Mouse (Mus musculus) kidney, embryonic 14.5 days (tissue): Measurements from ENCODE around the gene Ms4a4d. TPM values are rescaled to one million over a fixed set of nuclear protein-coding genes. Genes with fewer than 3 reads are reported as not detected.
"Not testable (repeated sequence)": the region's sequence is repeated elsewhere in the genome, so short reads cannot be mapped to it uniquely, and the experiment has no call there.

ENCODE experiments used
- ATAC-seq: fragments of 200-750 bp; cut with Nextera tagmentation; 2 replicates; pipeline ENCODE4 v1.8.0; 2017; ENCODE audit warnings: moderate number of reproducible peaks, mild to moderate bottlenecking, moderate TSS enrichment, moderate library complexity; ENCODE audit not compliant: low FRiP score, low TSS enrichment
- H3K27ac ChIP-seq: fragments of 300-500 bp; sonication (generic); 2 replicates; pipeline ENCODE4 v1.5.1; 2014; ENCODE audit warnings: low read depth, mild to moderate bottlenecking, low read length, moderate library complexity, mixed read lengths
- H3K27me3 ChIP-seq: fragments of 300-500 bp; sonication (generic); 2 replicates; pipeline ENCODE4 v1.6.1; 2014; ENCODE audit warnings: mild to moderate bottlenecking, low read length; ENCODE audit not compliant: control insufficient read depth, insufficient read depth
- H3K36me3 ChIP-seq: fragments of 300-500 bp; sonication (generic); 2 replicates; pipeline ENCODE4 v1.6.1; 2014; ENCODE audit warnings: low read length, mixed read lengths; ENCODE audit not compliant: control insufficient read depth, insufficient read depth
- H3K4me1 ChIP-seq: fragments of 300-500 bp; sonication (generic); 2 replicates; pipeline ENCODE4 v1.6.1; 2014; ENCODE audit warnings: low read length, mixed read lengths; ENCODE audit not compliant: control insufficient read depth, insufficient read depth
- H3K4me2 ChIP-seq: fragments of 300-500 bp; sonication (generic); replicated peaks from 2 replicates; pipeline ENCODE4 v1.6.1; 2014; ENCODE audit warnings: low read depth, mild to moderate bottlenecking, low read length
- H3K4me3 ChIP-seq: fragments of 300-500 bp; sonication (generic); 2 replicates; pipeline ENCODE4 v1.5.1; 2014; ENCODE audit warnings: mild to moderate bottlenecking, low read length
- H3K9ac ChIP-seq: fragments of 300-500 bp; sonication (generic); 2 replicates; pipeline ENCODE4 v1.6.1; 2014; ENCODE audit warnings: low read depth, mild to moderate bottlenecking, low read length, moderate library complexity
- H3K9me3 ChIP-seq: fragments of 300-500 bp; sonication (generic); 2 replicates; pipeline ENCODE4 v1.6.1; 2016; ENCODE audit warnings: low read length; ENCODE audit not compliant: control insufficient read depth
- WGBS: fragments of 180-500 bp; shearing (Covaris S2); extraction: QIAGEN DNeasy Blood & Tissue Kit; methylation state at CpG from one replicate; pipeline ENCODE4 v1.1.7; 2014; 5-methylcytosine and 5-hydroxymethylcytosine counted together
- polyA plus RNA-seq: library from polyadenylated mRNA; unstranded; fragments of >200 nt; fragmentation: Nextera tagmentation; extraction: Ambion mirVana; gene quantifications from 2 replicates; pipeline ENCODE4 v1.2.1, GENCODE M21; 2014

Gene Ms4a4d
- polyA plus RNA-seq, 1 experiment from 2014 or later: 0.19 TPM

- H3K4me2 ChIP-seq, H3K27ac ChIP-seq, ATAC-seq, H3K9me3 ChIP-seq, H3K9ac ChIP-seq, H3K4me1 ChIP-seq, H3K4me3 ChIP-seq, H3K27me3 ChIP-seq, H3K36me3 ChIP-seq: not testable (repeated sequence)
- 71% methylated on average over 1 of the region's 1 CpGs for whole genome bisulfite sequencing
These were observed 3.7 kb downstream of the Ms4a4d start for GRCm38 (mm10) chr19:11540166-11540821.

- not testable (repeated sequence) for H3K4me3 ChIP-seq, H3K27ac ChIP-seq, ATAC-seq, H3K27me3 ChIP-seq, H3K9me3 ChIP-seq, H3K4me1 ChIP-seq, H3K9ac ChIP-seq, H3K4me2 ChIP-seq, H3K36me3 ChIP-seq
- 84% methylated on average over 2 of the region's 2 CpGs for WGBS
These were observed 7.8 kb downstream of the Ms4a4d start for GRCm38 (mm10) chr19:11544383-11544782.

- H3K4me2 ChIP-seq: no peak overlapping the region
- ATAC-seq: no peak
- H3K4me3 ChIP-seq: no peak overlapping the region
These were observed 11.3 kb downstream of the Ms4a4d start for GRCm38 (mm10) chr19:11547911-11548310.

GRCm38 (mm10) chr19:11554726-11555125 is 18.1 kb downstream of the Ms4a4d start:
- H3K36me3 ChIP-seq: no peaks in the 10 kb centered on the region
- no peaks in the 10 kb centered on the region for H3K9me3 ChIP-seq
- H3K4me2 ChIP-seq: no peak overlapping the region
- ATAC-seq: no peak
- no peak overlapping the region for H3K9ac ChIP-seq
- no peaks in the 10 kb centered on the region for H3K27me3 ChIP-seq
- H3K27ac ChIP-seq: no peak overlapping the region
- H3K4me3 ChIP-seq: no peak overlapping the region
- WGBS: 91% methylated on average over 5 of the region's 5 CpGs
- no peaks in the 10 kb centered on the region for H3K4me1 ChIP-seq

More at GRCm38 (mm10) chr19:11547911-11548310, 11.3 kb downstream of the Ms4a4d start:
- Histone ChIP-seq H3K27ac (no peak overlapping the region), H3K9ac (no peak overlapping the region), H3K27me3 (no peaks in the 10 kb centered on the region), H3K36me3 (no peaks in the 10 kb centered on the region), H3K9me3 (no peaks in the 10 kb centered on the region), H3K4me1 (no peaks in the 10 kb centered on the region)

GRCm38 (mm10) chr19:11559560-11559959 is 23.0 kb downstream of the Ms4a4d start:
- H3K9me3 ChIP-seq, H3K36me3 ChIP-seq, H3K4me1 ChIP-seq, H3K4me3 ChIP-seq, ATAC-seq, H3K9ac ChIP-seq, H3K27me3 ChIP-seq, H3K27ac ChIP-seq, H3K4me2 ChIP-seq: not testable (repeated sequence)

GRCm38 (mm10) chr19:11574965-11575364 is 38.4 kb downstream of the Ms4a4d start:
- WGBS: 85% methylated on average over 8 of the region's 8 CpGs
- Histone ChIP-seq H3K27ac (no peak overlapping the region), H3K27me3 (no peaks in the 10 kb centered on the region), H3K4me3 (no peak overlapping the region), H3K36me3 (no peaks in the 10 kb centered on the region), H3K4me1 (no peaks in the 10 kb centered on the region), H3K9ac (no peak overlapping the region), H3K9me3 (no peaks in the 10 kb centered on the region), H3K4me2 (no peak overlapping the region)
- no peak for ATAC-seq

- H3K36me3 ChIP-seq: no peaks in the 10 kb centered on the region
- H3K27ac ChIP-seq: no peak overlapping the region
- no peak overlapping the region for H3K4me2 ChIP-seq
- ATAC-seq: no peak
- no peaks in the 10 kb centered on the region for H3K27me3 ChIP-seq
- no peak overlapping the region for H3K4me3 ChIP-seq
- WGBS: 66% methylated on average over 4 of the region's 4 CpGs
- H3K4me1 ChIP-seq: no peaks in the 10 kb centered on the region
- H3K9ac ChIP-seq: no peak overlapping the region
- H3K9me3 ChIP-seq: no peaks in the 10 kb centered on the region
These were observed 52.6 kb downstream of the Ms4a4d start for GRCm38 (mm10) chr19:11589205-11589604.

- no peak overlapping the region for H3K9ac ChIP-seq
- H3K4me3 ChIP-seq: no peak overlapping the region
- 72% methylated on average over 2 of the region's 2 CpGs for WGBS
- no peak overlapping the region for H3K4me2 ChIP-seq
- no peaks in the 10 kb centered on the region for H3K36me3 ChIP-seq
- no peaks in the 10 kb centered on the region for H3K27me3 ChIP-seq
- ATAC-seq: no peak
- no peaks in the 10 kb centered on the region for H3K4me1 ChIP-seq
- H3K9me3 ChIP-seq: no peaks in the 10 kb centered on the region
- H3K27ac ChIP-seq: no peak overlapping the region
These were observed 53.4 kb downstream of the Ms4a4d start for GRCm38 (mm10) chr19:11589891-11590449.

- H3K9me3 ChIP-seq: no peaks in the 10 kb centered on the region
These were observed 64.7 kb downstream of the Ms4a4d start for GRCm38 (mm10) chr19:11601349-11601748.

More at GRCm38 (mm10) chr19:11601349-11601748, 64.7 kb downstream of the Ms4a4d start:
- ATAC-seq: no peak
- H3K4me1 ChIP-seq: no peaks in the 10 kb centered on the region
- no peak overlapping the region for H3K4me3 ChIP-seq
- no peaks in the 10 kb centered on the region for H3K36me3 ChIP-seq
- no peak overlapping the region for H3K4me2 ChIP-seq
- no peak overlapping the region for H3K9ac ChIP-seq
- WGBS: 90% methylated on average over 3 of the region's 3 CpGs
- no peak overlapping the region for H3K27ac ChIP-seq
- H3K27me3 ChIP-seq: no peaks in the 10 kb centered on the region
